8 mouse cellular contexts compared by ENCODE assay signal in the genomic region with DNA sequence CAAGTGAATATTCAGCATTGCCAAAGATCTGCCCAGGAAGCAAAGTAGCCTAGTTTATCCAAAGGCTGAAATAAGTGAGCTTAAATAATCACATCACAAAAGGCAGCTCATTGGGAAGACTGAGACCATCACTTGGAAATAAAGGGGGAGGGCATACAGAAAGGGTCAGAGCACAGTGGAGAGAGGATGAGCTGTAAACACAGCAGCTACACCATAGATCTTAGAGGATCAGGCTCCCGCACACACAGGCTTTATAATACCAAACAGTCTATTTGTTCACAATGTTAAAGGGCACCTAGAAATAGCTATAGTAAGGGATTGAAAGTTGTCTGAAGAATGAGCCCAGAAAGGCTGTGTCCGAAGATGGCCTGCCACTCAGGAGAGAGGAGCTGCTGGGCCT. TPM values are rescaled to one million over a fixed set of nuclear protein-coding genes. Genes with fewer than 3 reads are reported as not detected.
DNase-seq lines count a peak whose midpoint lies in the region; ATAC-seq lines count a peak whose summit lies in the region.

No protein-coding gene starts in this region.

- H3K4me1 ChIP-seq in kidney, embryonic 16.5 days (ENCODE audit: insufficient read depth, low read length), result 0 out of 2 replicates have a peak, but pooled peaks cover 5% of the 10 kb centered on the region
- peaks cover 5% of the 10 kb centered on the region for H3K4me1 ChIP-seq in hindbrain, embryonic 15.5 days (replicated peaks)
- H3K4me1 ChIP-seq in midbrain, embryonic 15.5 days, result peaks cover 8% of the 10 kb centered on the region

- H3K4me3 ChIP-seq in kidney, embryonic 16.5 days (ENCODE audit: low read length), result peak overlapping the region; percentile 52
- peak overlapping the region; percentile 36 for H3K4me3 ChIP-seq in hindbrain, embryonic 15.5 days
- peak overlapping the region; percentile 33 for H3K4me3 ChIP-seq in midbrain, embryonic 15.5 days

- H3K27me3 ChIP-seq in kidney, embryonic 16.5 days (ENCODE audit: insufficient read depth, low read length), result no peaks in the 10 kb centered on the region
- H3K27me3 ChIP-seq in hindbrain, embryonic 15.5 days, result no peaks in the 10 kb centered on the region
- no peaks in the 10 kb centered on the region for H3K27me3 ChIP-seq in midbrain, embryonic 15.5 days (replicated peaks)

- H3K27ac ChIP-seq in kidney, embryonic 16.5 days (ENCODE audit: low read length), result peak overlapping the region; percentile 56; the same call in 1 of the 2 replicates
- H3K27ac ChIP-seq in hindbrain, embryonic 15.5 days (replicated peaks), result no peak overlapping the region
- peak overlapping the region; percentile 28; the same call in 1 of the 2 replicates for H3K27ac ChIP-seq in midbrain, embryonic 15.5 days

- H3K4me2 ChIP-seq in kidney, embryonic 16.5 days (replicated peaks; ENCODE audit: low read depth, low read length), result peak overlapping the region; percentile 82
- peak overlapping the region; percentile 65 for H3K4me2 ChIP-seq in hindbrain, embryonic 15.5 days
- peak overlapping the region; percentile 59 for H3K4me2 ChIP-seq in midbrain, embryonic 15.5 days

- H3K36me3 ChIP-seq in kidney, embryonic 16.5 days (ENCODE audit: insufficient read depth, low read length), result no peaks in the 10 kb centered on the region
- peaks cover 5% of the 10 kb centered on the region; the same call in 1 of the 2 replicates for H3K36me3 ChIP-seq in hindbrain, embryonic 15.5 days
- H3K36me3 ChIP-seq in midbrain, embryonic 15.5 days (replicated peaks), result no peaks in the 10 kb centered on the region; the same call in 1 of the 2 replicates

- no peak for DNase-seq in kidney, adult 8-10 months
- DNase-seq in c-Kit-positive CD71-positive TER-119-positive erythroid progenitor cells, embryonic 14.5 days (ENCODE audit: low spot score), result peak; percentile 16
- no peak for DNase-seq in adipocyte (ENCODE audit: low spot score)
- no peak for DNase-seq in spleen, adult 12 weeks (ENCODE audit: low spot score)
- no peak for DNase-seq in frontal cortex, postnatal 14 days (ENCODE audit: low spot score in 2 of 2)

- peak; percentile 27; the same call in 1 of the 2 replicates for ATAC-seq in kidney, embryonic 16.5 days (ENCODE audit: low FRiP score, low TSS enrichment)
- ATAC-seq in hindbrain, embryonic 15.5 days (ENCODE audit: low FRiP score, low read depth), result no peak
- no peak for ATAC-seq in midbrain, embryonic 15.5 days (replicated peaks)

- WGBS in kidney, embryonic 16.5 days, result 11% methylated on average over 2 of the region's 2 CpGs
- 12% methylated on average over 2 of the region's 2 CpGs for WGBS in hindbrain, embryonic 15.5 days
- WGBS in midbrain, embryonic 15.5 days, result 8% methylated on average over 2 of the region's 2 CpGs

- H3K9ac ChIP-seq in kidney, embryonic 16.5 days (replicated peaks; ENCODE audit: low read length), result peak overlapping the region; percentile 84
- peak overlapping the region; percentile 56 for H3K9ac ChIP-seq in hindbrain, embryonic 15.5 days
- peak overlapping the region; percentile 36 for H3K9ac ChIP-seq in midbrain, embryonic 15.5 days

- no peaks in the 10 kb centered on the region for H3K9me3 ChIP-seq in kidney, embryonic 16.5 days (ENCODE audit: low read length)
- no peaks in the 10 kb centered on the region for H3K9me3 ChIP-seq in hindbrain, embryonic 15.5 days
- H3K9me3 ChIP-seq in midbrain, embryonic 15.5 days, result no peaks in the 10 kb centered on the region

RNA-seq across cellular contexts. Expression of gene Hsf5, which starts 21.8 kb away (rescaled TPM):
- 0.17 and 0.32 TPM in 2 replicates for polyA plus RNA-seq in kidney, embryonic 16.5 days (2015; fragmentation: Nextera tagmentation; extraction: Ambion mirVana)
- polyA plus RNA-seq in hindbrain, embryonic 15.5 days (2015; fragmentation: Nextera tagmentation; extraction: Ambion mirVana), result 0.52 and 0.54 TPM in 2 replicates
- 0.37 and 0.61 TPM in 2 replicates for polyA plus RNA-seq in midbrain, embryonic 15.5 days (2015; fragmentation: Nextera tagmentation; extraction: Ambion mirVana)

RNA-seq across cellular contexts. Expression of gene Rnf43, which starts 23.7 kb away (rescaled TPM):
- 7.2 and 8.0 TPM in 2 replicates for polyA plus RNA-seq in kidney, embryonic 16.5 days (2015; fragmentation: Nextera tagmentation; extraction: Ambion mirVana)
- 0.65 and 0.75 TPM in 2 replicates for polyA plus RNA-seq in hindbrain, embryonic 15.5 days (2015; fragmentation: Nextera tagmentation; extraction: Ambion mirVana)
- polyA plus RNA-seq in midbrain, embryonic 15.5 days (2015; fragmentation: Nextera tagmentation; extraction: Ambion mirVana), result 0.83 and 1.2 TPM in 2 replicates

RNA-seq across cellular contexts. Expression of gene Mtmr4, which starts 46.8 kb away (rescaled TPM):
- polyA plus RNA-seq in kidney, embryonic 16.5 days (2015; fragmentation: Nextera tagmentation; extraction: Ambion mirVana), result 41.7 and 42.2 TPM in 2 replicates
- 50.1 and 50.7 TPM in 2 replicates for polyA plus RNA-seq in hindbrain, embryonic 15.5 days (2015; fragmentation: Nextera tagmentation; extraction: Ambion mirVana)
- 57.2 and 59.8 TPM in 2 replicates for polyA plus RNA-seq in midbrain, embryonic 15.5 days (2015; fragmentation: Nextera tagmentation; extraction: Ambion mirVana)
